Mouse (Mus musculus): ENCODE results near the gene Reck. TPM values are rescaled to one million over a fixed set of nuclear protein-coding genes. Genes with fewer than 3 reads are reported as not detected.

The Reck gene
- polyA plus RNA-seq (2014; fragmentation: Nextera tagmentation; extraction: Ambion mirVana), result 21.7 and 24.3 TPM in 2 replicates

DNA sequence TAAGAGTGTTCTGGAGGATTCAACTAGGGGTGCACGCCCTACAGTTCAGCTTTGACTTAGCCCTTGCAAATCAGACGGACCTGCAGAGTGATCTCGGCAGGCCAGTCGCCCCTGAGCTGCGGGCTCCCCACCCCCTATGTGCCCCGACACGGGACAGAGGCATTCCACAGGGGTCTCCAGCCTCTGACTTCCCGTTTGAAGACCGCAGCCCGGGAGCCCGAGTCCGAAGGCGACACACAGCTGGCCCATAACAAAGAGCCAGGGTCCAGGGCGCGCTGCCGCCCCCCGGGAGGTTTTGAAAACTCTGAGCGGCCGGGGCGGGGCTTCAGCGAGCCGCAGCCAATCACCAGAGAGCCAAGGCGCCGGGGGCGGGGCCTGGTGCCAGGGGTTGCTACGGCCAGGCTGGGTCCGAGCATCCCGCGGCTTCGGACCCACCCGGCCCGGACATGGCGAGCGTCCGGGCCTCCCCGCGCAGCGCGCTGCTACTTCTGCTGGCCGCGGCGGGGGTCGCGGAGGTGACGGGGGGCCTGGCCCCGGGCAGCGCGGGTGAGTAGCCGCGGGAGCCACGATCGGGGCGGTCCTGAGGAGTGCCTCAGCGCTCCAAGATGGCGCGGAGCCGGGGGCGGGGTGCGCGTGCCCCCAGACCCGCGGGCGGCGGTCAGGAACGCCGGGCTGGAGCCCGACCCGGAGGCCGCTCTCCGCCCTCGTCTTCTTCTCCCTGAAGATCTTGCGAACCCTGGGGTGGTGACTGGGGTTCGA, at the start of gene Reck:
TSS of gene Reck (plus strand) at position 371 of the 759 bp plus-strand sequence.
- no peaks in the 10 kb centered on the region; the same call in 1 of the 2 replicates for H3K4me1 ChIP-seq (ENCODE audit: control insufficient read depth, insufficient read depth, low read length)
- no peaks in the 10 kb centered on the region for H3K36me3 ChIP-seq (replicated peaks; ENCODE audit: control insufficient read depth, insufficient read depth, low read depth, low read length)
- H3K27ac ChIP-seq (replicated peaks; ENCODE audit: low read depth, low read length), result peak within 1 kb of the TSS; percentile 56; the same call in 1 of the 2 replicates
- peak within 1 kb of the TSS; percentile 92 for H3K9ac ChIP-seq (replicated peaks; ENCODE audit: low read length)
- WGBS, result under 1% methylated on average over 62 of the region's 73 CpGs
- H3K9me3 ChIP-seq (replicated peaks; ENCODE audit: control insufficient read depth, low read length), result no peaks in the 10 kb centered on the region
- no peaks in the 10 kb centered on the region for H3K27me3 ChIP-seq (ENCODE audit: control insufficient read depth, insufficient read depth, low read length)
- peak within 1 kb of the TSS; percentile 82 for H3K4me2 ChIP-seq (ENCODE audit: low read depth, low read length)
- peak within 1 kb of the TSS; percentile 91 for H3K4me3 ChIP-seq (ENCODE audit: low read depth, low read length)
- ATAC-seq (replicated peaks; ENCODE audit: insufficient number of reproducible peaks, low FRiP score, low TSS enrichment, low read depth), result peak; percentile 89
- DNase-seq (ENCODE audit: low spot score), result peak; percentile 97

DNA sequence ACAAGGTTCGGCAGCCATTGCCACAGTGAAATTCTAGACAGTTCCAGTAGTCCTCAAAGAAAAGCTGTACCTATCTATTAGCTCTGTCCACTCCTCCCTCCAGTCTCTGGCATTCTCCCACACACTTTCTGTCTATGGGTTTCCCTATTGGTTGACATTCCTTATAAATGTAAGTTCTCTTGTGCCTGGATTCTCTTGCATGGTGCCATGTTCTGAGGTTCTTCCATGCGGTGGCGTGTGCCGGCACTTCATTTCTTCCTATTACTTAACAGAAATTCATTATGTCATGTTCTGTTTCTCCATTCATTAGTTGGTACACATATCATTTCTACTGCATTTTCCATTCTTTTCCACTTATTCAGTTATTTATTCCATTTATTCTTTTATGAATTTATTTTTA, 46.5 kb upstream of the Reck start:
- Histone ChIP-seq H3K27me3 (ENCODE audit: control insufficient read depth, insufficient read depth, low read length) (no peaks in the 10 kb centered on the region), H3K4me3 (ENCODE audit: low read depth, low read length) (no peak overlapping the region), H3K4me2 (ENCODE audit: low read depth, low read length) (no peak overlapping the region), H3K9me3 (replicated peaks; ENCODE audit: control insufficient read depth, low read length) (no peaks in the 10 kb centered on the region), H3K4me1 (ENCODE audit: control insufficient read depth, insufficient read depth, low read length) (no peaks in the 10 kb centered on the region), H3K36me3 (replicated peaks; ENCODE audit: control insufficient read depth, insufficient read depth, low read depth, low read length) (no peaks in the 10 kb centered on the region), H3K9ac (replicated peaks; ENCODE audit: low read length) (no peak overlapping the region), H3K27ac (replicated peaks; ENCODE audit: low read depth, low read length) (no peak overlapping the region)
- ATAC-seq (replicated peaks; ENCODE audit: insufficient number of reproducible peaks, low FRiP score, low TSS enrichment, low read depth), result no peak
- WGBS, result 92% methylated on average over 4 of the region's 4 CpGs
- DNase-seq (ENCODE audit: low spot score), result no peak

DNA sequence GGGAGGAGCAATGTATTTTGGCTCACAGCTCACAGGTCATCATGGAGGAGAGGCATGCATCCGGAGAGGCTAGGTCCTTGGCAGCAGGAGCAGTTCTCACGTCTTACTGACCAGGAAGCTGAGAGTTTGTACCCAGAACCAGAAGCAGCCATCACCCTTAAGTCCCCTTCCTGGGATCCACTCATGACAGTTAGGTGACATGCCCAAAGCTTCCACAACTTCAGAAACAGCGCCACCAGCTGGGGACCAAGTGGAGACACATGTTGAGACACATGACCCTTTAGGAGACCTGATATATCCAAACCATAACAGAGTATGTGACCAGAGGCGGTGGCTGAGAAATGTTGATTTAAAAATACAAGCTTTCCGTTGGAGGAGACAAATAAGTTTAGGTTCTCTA, 43.3 kb upstream of the Reck start:
- no peak overlapping the region for H3K4me2 ChIP-seq (ENCODE audit: low read depth, low read length)
- no peaks in the 10 kb centered on the region for H3K27me3 ChIP-seq (ENCODE audit: control insufficient read depth, insufficient read depth, low read length)
- ATAC-seq (replicated peaks; ENCODE audit: insufficient number of reproducible peaks, low FRiP score, low TSS enrichment, low read depth) (no peak), DNase-seq (ENCODE audit: low spot score) (no peak)
- no peaks in the 10 kb centered on the region for H3K4me1 ChIP-seq (ENCODE audit: control insufficient read depth, insufficient read depth, low read length)
- WGBS, result 67% methylated on average over 5 of the region's 5 CpGs
- H3K9me3 ChIP-seq (replicated peaks; ENCODE audit: control insufficient read depth, low read length), result no peaks in the 10 kb centered on the region
- H3K27ac ChIP-seq (replicated peaks; ENCODE audit: low read depth, low read length), result no peak overlapping the region
- H3K36me3 ChIP-seq (replicated peaks; ENCODE audit: control insufficient read depth, insufficient read depth, low read depth, low read length), result no peaks in the 10 kb centered on the region
- H3K4me3 ChIP-seq (ENCODE audit: low read depth, low read length), result no peak overlapping the region
- no peak overlapping the region for H3K9ac ChIP-seq (replicated peaks; ENCODE audit: low read length)

DNA sequence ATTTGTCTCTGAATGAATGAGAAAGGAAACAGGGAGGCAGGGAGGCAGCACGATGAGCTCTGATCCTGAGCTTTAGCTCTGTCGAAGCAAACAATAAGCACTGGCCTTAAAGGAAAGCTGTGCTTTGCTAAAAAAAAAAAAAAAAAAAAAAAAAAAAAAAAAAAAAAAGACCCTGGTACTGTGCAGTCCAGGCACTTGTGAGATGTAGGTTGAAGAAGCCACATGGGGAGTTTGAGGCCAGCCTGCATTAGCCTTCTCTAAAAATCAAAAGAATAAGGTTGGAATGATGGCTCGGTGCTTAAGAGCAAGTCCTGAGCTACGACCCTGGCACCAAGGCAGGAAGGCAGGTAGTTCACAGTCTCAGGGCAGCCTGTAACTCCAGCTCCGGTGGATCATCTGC, 41.6 kb upstream of the Reck start:
- no peak for DNase-seq (ENCODE audit: low spot score)
- Histone ChIP-seq H3K9me3 (replicated peaks; ENCODE audit: control insufficient read depth, low read length) (no peaks in the 10 kb centered on the region), H3K27ac (replicated peaks; ENCODE audit: low read depth, low read length) (no peak overlapping the region), H3K4me3 (ENCODE audit: low read depth, low read length) (no peak overlapping the region), H3K4me1 (ENCODE audit: control insufficient read depth, insufficient read depth, low read length) (no peaks in the 10 kb centered on the region), H3K36me3 (replicated peaks; ENCODE audit: control insufficient read depth, insufficient read depth, low read depth, low read length) (no peaks in the 10 kb centered on the region), H3K27me3 (ENCODE audit: control insufficient read depth, insufficient read depth, low read length) (no peaks in the 10 kb centered on the region), H3K4me2 (ENCODE audit: low read depth, low read length) (no peak overlapping the region), H3K9ac (replicated peaks; ENCODE audit: low read length) (no peak overlapping the region)
- 74% methylated on average over 5 of the region's 5 CpGs for WGBS
- ATAC-seq (replicated peaks; ENCODE audit: insufficient number of reproducible peaks, low FRiP score, low TSS enrichment, low read depth), result no peak

DNA sequence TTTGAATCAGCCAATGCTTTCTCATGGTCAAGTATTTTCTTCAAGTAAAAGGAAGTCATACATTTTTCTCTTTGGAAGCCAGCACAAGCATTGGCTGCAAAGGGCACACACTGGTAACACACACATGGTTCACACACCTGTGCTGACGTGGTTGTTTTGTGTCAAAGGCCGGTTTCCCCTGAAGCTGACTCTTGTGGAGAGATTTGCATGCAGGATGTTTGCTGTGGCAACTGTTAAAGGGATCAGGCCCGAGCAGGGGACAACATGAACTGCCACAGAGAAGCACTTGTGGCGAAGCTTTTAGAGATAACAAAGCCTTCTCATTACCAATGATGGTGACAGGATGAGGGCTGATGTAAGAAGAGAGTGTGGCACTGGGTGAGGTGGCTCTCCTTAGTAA, 40.6 kb upstream of the Reck start:
- WGBS, result 76% methylated on average over 4 of the region's 4 CpGs

DNA sequence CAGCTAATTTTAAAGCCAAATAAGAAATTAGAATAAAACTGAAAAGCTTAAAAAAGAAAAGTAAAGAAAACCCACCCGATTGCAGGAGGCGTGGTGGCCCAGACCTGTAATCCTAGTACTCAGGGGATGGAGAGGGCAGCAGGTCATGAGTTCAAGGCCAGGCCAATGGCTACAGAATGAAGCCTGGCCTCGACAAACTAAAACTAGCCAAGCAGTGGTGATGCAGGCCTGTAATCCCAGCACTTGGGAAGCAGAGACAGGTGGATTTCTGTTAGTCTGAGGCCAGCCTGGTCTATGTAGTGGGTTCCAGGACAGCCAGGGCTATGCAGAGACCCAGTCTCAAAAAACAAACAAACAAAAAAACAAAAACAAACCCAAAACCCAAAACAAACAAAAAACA, 37.0 kb upstream of the Reck start:
- H3K27ac ChIP-seq (replicated peaks; ENCODE audit: low read depth, low read length), result no peak overlapping the region
- H3K4me3 ChIP-seq (ENCODE audit: low read depth, low read length), result no peak overlapping the region
- H3K4me1 ChIP-seq (ENCODE audit: control insufficient read depth, insufficient read depth, low read length), result no peaks in the 10 kb centered on the region
- no peaks in the 10 kb centered on the region; the same call in 1 of the 2 replicates for H3K9me3 ChIP-seq (replicated peaks; ENCODE audit: control insufficient read depth, low read length)
- WGBS, result 64% methylated on average over 3 of the region's 3 CpGs
- no peaks in the 10 kb centered on the region for H3K27me3 ChIP-seq (ENCODE audit: control insufficient read depth, insufficient read depth, low read length)
- no peak for DNase-seq (ENCODE audit: low spot score)
- ATAC-seq (replicated peaks; ENCODE audit: insufficient number of reproducible peaks, low FRiP score, low TSS enrichment, low read depth), result no peak
- H3K36me3 ChIP-seq (replicated peaks; ENCODE audit: control insufficient read depth, insufficient read depth, low read depth, low read length), result no peaks in the 10 kb centered on the region
- H3K9ac ChIP-seq (replicated peaks; ENCODE audit: low read length), result no peak overlapping the region
- no peak overlapping the region for H3K4me2 ChIP-seq (ENCODE audit: low read depth, low read length)

More for the DNA sequence above, 40.6 kb upstream of the Reck start:
- no peak overlapping the region for H3K4me3 ChIP-seq (ENCODE audit: low read depth, low read length)
- no peaks in the 10 kb centered on the region for H3K4me1 ChIP-seq (ENCODE audit: control insufficient read depth, insufficient read depth, low read length)
- ATAC-seq (replicated peaks; ENCODE audit: insufficient number of reproducible peaks, low FRiP score, low TSS enrichment, low read depth) (no peak), DNase-seq (ENCODE audit: low spot score) (no peak)
- no peaks in the 10 kb centered on the region for H3K36me3 ChIP-seq (replicated peaks; ENCODE audit: control insufficient read depth, insufficient read depth, low read depth, low read length)
- H3K27ac ChIP-seq (replicated peaks; ENCODE audit: low read depth, low read length), result no peak overlapping the region
- H3K4me2 ChIP-seq (ENCODE audit: low read depth, low read length), result no peak overlapping the region
- H3K9me3 ChIP-seq (replicated peaks; ENCODE audit: control insufficient read depth, low read length), result no peaks in the 10 kb centered on the region
- no peaks in the 10 kb centered on the region for H3K27me3 ChIP-seq (ENCODE audit: control insufficient read depth, insufficient read depth, low read length)
- H3K9ac ChIP-seq (replicated peaks; ENCODE audit: low read length), result no peak overlapping the region

DNA sequence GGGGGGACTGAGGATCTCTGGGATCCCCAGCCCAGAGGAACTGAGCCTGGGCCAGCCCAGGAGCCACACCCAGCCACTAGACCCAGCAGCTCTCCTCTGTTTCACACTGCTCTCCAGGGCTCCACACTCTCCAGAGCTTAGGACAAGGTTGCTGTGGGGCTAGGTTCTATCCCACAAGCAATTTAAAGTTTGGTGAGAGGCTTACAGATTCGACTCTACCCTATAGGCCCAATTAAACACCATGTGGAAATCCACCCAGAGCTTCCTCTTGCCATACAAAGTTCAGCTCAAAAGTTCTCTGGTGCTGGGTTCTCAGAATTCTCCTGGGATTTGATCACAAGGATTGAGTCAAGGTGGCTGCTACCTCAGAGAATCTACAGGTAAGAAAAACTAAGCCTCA, 35.2 kb upstream of the Reck start, which contains the start of gene Olfr157:
TSS of gene Olfr157 (minus strand) at position 101 of the 400 bp plus-strand sequence.
- H3K9ac ChIP-seq (replicated peaks; ENCODE audit: low read length), result no peak within 1 kb of the TSS
- no peaks in the 10 kb centered on the region for H3K36me3 ChIP-seq (replicated peaks; ENCODE audit: control insufficient read depth, insufficient read depth, low read depth, low read length)
- DNase-seq (ENCODE audit: low spot score) (no peak), ATAC-seq (replicated peaks; ENCODE audit: insufficient number of reproducible peaks, low FRiP score, low TSS enrichment, low read depth) (no peak)
- H3K4me3 ChIP-seq (ENCODE audit: low read depth, low read length), result no peak within 1 kb of the TSS
- no peaks in the 10 kb centered on the region for H3K4me1 ChIP-seq (ENCODE audit: control insufficient read depth, insufficient read depth, low read length)
- WGBS, result 85% methylated on average over 1 of the region's 1 CpGs
- no peaks in the 10 kb centered on the region; the same call in 1 of the 2 replicates for H3K9me3 ChIP-seq (replicated peaks; ENCODE audit: control insufficient read depth, low read length)
- no peak within 1 kb of the TSS for H3K4me2 ChIP-seq (ENCODE audit: low read depth, low read length)
- H3K27me3 ChIP-seq (ENCODE audit: control insufficient read depth, insufficient read depth, low read length), result no peaks in the 10 kb centered on the region
- H3K27ac ChIP-seq (replicated peaks; ENCODE audit: low read depth, low read length), result no peak within 1 kb of the TSS

DNA sequence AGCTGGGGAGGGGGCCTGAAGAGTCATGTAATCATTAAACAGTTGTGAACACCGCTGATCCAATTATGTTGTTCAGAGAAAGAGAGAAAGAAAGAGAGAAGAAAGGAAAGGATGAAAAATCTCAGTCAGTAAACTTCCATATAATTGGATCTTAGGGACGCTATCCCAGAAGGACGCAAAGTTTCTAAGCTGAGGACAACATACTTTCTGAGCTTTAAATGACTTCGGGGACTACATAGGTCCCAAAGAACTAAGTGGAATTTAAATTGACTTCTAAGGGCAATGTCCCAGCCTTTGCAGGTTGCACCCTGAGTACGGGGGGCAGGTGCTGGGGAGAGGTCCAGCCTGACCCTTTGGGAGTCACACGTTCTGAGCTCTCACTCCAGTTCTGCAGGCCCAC, 24.1 kb upstream of the Reck start, which contains the start of gene Olfr155:
TSS of gene Olfr155 (plus strand) at position 301 of the 400 bp plus-strand sequence.
- no peak for ATAC-seq (replicated peaks; ENCODE audit: insufficient number of reproducible peaks, low FRiP score, low TSS enrichment, low read depth)
- no peak within 1 kb of the TSS for H3K27ac ChIP-seq (replicated peaks; ENCODE audit: low read depth, low read length)

More for the DNA sequence above, 24.1 kb upstream of the Reck start, which contains the start of gene Olfr155:
- Histone ChIP-seq H3K36me3 (replicated peaks; ENCODE audit: control insufficient read depth, insufficient read depth, low read depth, low read length) (no peaks in the 10 kb centered on the region), H3K4me3 (ENCODE audit: low read depth, low read length) (no peak within 1 kb of the TSS), H3K4me1 (ENCODE audit: control insufficient read depth, insufficient read depth, low read length) (no peaks in the 10 kb centered on the region), H3K9ac (replicated peaks; ENCODE audit: low read length) (no peak within 1 kb of the TSS), H3K4me2 (ENCODE audit: low read depth, low read length) (no peak within 1 kb of the TSS), H3K27me3 (ENCODE audit: control insufficient read depth, insufficient read depth, low read length) (no peaks in the 10 kb centered on the region), H3K9me3 (replicated peaks; ENCODE audit: control insufficient read depth, low read length) (no peaks in the 10 kb centered on the region)
- WGBS, result 77% methylated on average over 6 of the region's 6 CpGs
- DNase-seq (ENCODE audit: low spot score), result no peak
